Mouse (Mus musculus): ENCODE results near the gene Ccdc33. TPM values are rescaled to one million over a fixed set of nuclear protein-coding genes. Genes with fewer than 3 reads are reported as not detected.

Gene Ccdc33
- polyA plus RNA-seq, 1 experiment from 2014 or later = 0.27 TPM

Other genes with a start within 250 kb of the Ccdc33 start
- 91.4 and 96.8 TPM in 2 replicates for gene Ubl7, start 207.8 kb downstream of the Ccdc33 start, polyA plus RNA-seq (2014; fragmentation: Nextera tagmentation; extraction: Ambion mirVana)
- gene Sema7a, start 178.7 kb downstream of the Ccdc33 start, polyA plus RNA-seq (2014; fragmentation: Nextera tagmentation; extraction: Ambion mirVana) = 0.34 and 0.38 TPM in 2 replicates
- gene Cyp11a1, start 112.4 kb downstream of the Ccdc33 start, polyA plus RNA-seq (2014; fragmentation: Nextera tagmentation; extraction: Ambion mirVana) = 3.0 and 4.3 TPM in 2 replicates
- gene Stra6, start 55.0 kb downstream of the Ccdc33 start, polyA plus RNA-seq (2014; fragmentation: Nextera tagmentation; extraction: Ambion mirVana) = 8.6 and 9.5 TPM in 2 replicates
- 65.5 and 71.3 TPM in 2 replicates for gene Islr, start 85.5 kb upstream of the Ccdc33 start, polyA plus RNA-seq (2014; fragmentation: Nextera tagmentation; extraction: Ambion mirVana)
- gene Islr2, start 85.5 kb upstream of the Ccdc33 start, polyA plus RNA-seq (2014; fragmentation: Nextera tagmentation; extraction: Ambion mirVana) = 1.7 and 1.8 TPM in 2 replicates
- gene Pml, start 131.0 kb upstream of the Ccdc33 start, polyA plus RNA-seq (2014; fragmentation: Nextera tagmentation; extraction: Ambion mirVana) = 16.9 and 17.7 TPM in 2 replicates
- 21.3 and 22.9 TPM in 2 replicates for gene Stoml1, start 134.3 kb upstream of the Ccdc33 start, polyA plus RNA-seq (2014; fragmentation: Nextera tagmentation; extraction: Ambion mirVana)
- gene Loxl1, start 194.4 kb upstream of the Ccdc33 start, polyA plus RNA-seq (2014; fragmentation: Nextera tagmentation; extraction: Ambion mirVana) = 27.2 and 31.8 TPM in 2 replicates